Mouse (Mus musculus) ES-E14 (cell line): Measurements from ENCODE around the gene Mif4gd.

Experiments used
- HCFC1 ChIP-seq: IDR thresholded peaks from 2 replicates; pipeline ENCODE4 v1.6.1; 2012; ENCODE audit warnings: low read length, inconsistent platforms, borderline replicate concordance; ENCODE audit not compliant: insufficient read depth
- ZNF384 ChIP-seq: IDR thresholded peaks from 2 replicates; pipeline ENCODE4 v1.6.1; 2012; ENCODE audit warnings: low read depth, low read length, inconsistent platforms

- TF ChIP-seq HCFC1 (no peak), ZNF384 (no peak)
Measured at GRCm38 (mm10) chr11:115640978-115641663, 28.4 kb upstream of the Mif4gd start.
